Mouse (Mus musculus) cerebellum, adult 18-20 months (tissue): Measurements from ENCODE around the gene Sh3bgrl3.
A peak's percentile ranks its signal among the peaks of the same experiment; 100 is the strongest.

Experiments used
- DNase-seq, 2 experiments: peaks; one replicate each; pipeline ENCODE4 v3.0.0; 2021

Sh3bgrl3 gene

GRCm38 (mm10) chr4:134108196-134108595, 20.4 kb downstream of the Sh3bgrl3 start:
- DNase-seq, result no peak

- no peak for DNase-seq
Observed at GRCm38 (mm10) chr4:134107730-134108129, 20.9 kb downstream of the Sh3bgrl3 start.

- no peak for DNase-seq
Observed at GRCm38 (mm10) chr4:134106105-134106504, 22.5 kb downstream of the Sh3bgrl3 start.

GRCm38 (mm10) chr4:134102742-134103119, 25.9 kb downstream of the Sh3bgrl3 start:
- DNase-seq, result no peak

GRCm38 (mm10) chr4:134101979-134102741, 26.4 kb downstream of the Sh3bgrl3 start, which contains the start of gene Ubxn11:
TSS of gene Ubxn11 (plus strand) at chr4:134102570.
- peak; percentile 90 to 96 for DNase-seq

GRCm38 (mm10) chr4:134100245-134100644, 28.3 kb downstream of the Sh3bgrl3 start:
- DNase-seq, result no peak

- no peak for DNase-seq
Observed at GRCm38 (mm10) chr4:134098628-134099027, 30.0 kb downstream of the Sh3bgrl3 start.

GRCm38 (mm10) chr4:134097015-134097608, 31.5 kb downstream of the Sh3bgrl3 start:
- no peak for DNase-seq

GRCm38 (mm10) chr4:134096120-134096519, 32.5 kb downstream of the Sh3bgrl3 start:
- DNase-seq, result no peak

GRCm38 (mm10) chr4:134094923-134095547, 33.6 kb downstream of the Sh3bgrl3 start, which contains the start of gene Cd52:
TSS of gene Cd52 (minus strand) at chr4:134095082.
- DNase-seq, result no peak

GRCm38 (mm10) chr4:134094004-134094564, 34.5 kb downstream of the Sh3bgrl3 start:
- no peak for DNase-seq

GRCm38 (mm10) chr4:134092382-134093288, 36.0 kb downstream of the Sh3bgrl3 start:
- DNase-seq, result peak; percentile 22 to 50

- no peak for DNase-seq
Observed at GRCm38 (mm10) chr4:134091225-134091529, 37.4 kb downstream of the Sh3bgrl3 start.

GRCm38 (mm10) chr4:134090521-134091224, 37.9 kb downstream of the Sh3bgrl3 start:
- DNase-seq, result no peak

GRCm38 (mm10) chr4:134089029-134089428, 39.6 kb downstream of the Sh3bgrl3 start:
- DNase-seq, result no peak

GRCm38 (mm10) chr4:134087412-134087811, 41.2 kb downstream of the Sh3bgrl3 start:
- peak; percentile 62 to 64 for DNase-seq

GRCm38 (mm10) chr4:134084999-134085398, 43.6 kb downstream of the Sh3bgrl3 start:
- no peak for DNase-seq

GRCm38 (mm10) chr4:134082460-134082859, 46.1 kb downstream of the Sh3bgrl3 start:
- no peak for DNase-seq

GRCm38 (mm10) chr4:134081730-134082386, 46.7 kb downstream of the Sh3bgrl3 start:
- DNase-seq, result peak; percentile 52 to 59

- DNase-seq, result no peak
Observed at GRCm38 (mm10) chr4:134080674-134081073, 47.9 kb downstream of the Sh3bgrl3 start.

GRCm38 (mm10) chr4:134078694-134079093, 49.9 kb downstream of the Sh3bgrl3 start:
- peak; percentile 30 to 39 for DNase-seq
